Mouse (Mus musculus) layer of hippocampus, postnatal 14 days (tissue): Measurements from ENCODE around the gene Kcnip4. TPM values are rescaled to one million over a fixed set of nuclear protein-coding genes. Genes with fewer than 3 reads are reported as not detected.

ENCODE experiments used
- DNase-seq, 2 experiments: peaks; one replicate each; pipeline ENCODE4 v3.0.0; 2021 to 2022; ENCODE audit warnings: low spot score in 2 of 2, mixed read lengths in 1 of 2
- long read RNA-seq, 2 experiments: library from polyadenylated mRNA; stranded (forward); transcript quantifications; one replicate each; pipeline ENCODE4 v2.0.0; 2021
- total RNA-seq, 2 experiments: library from RNA; stranded (reverse); gene quantifications; 2 replicates each; pipeline ENCODE4 v1.2.3; 2021

Gene Kcnip4
- total RNA-seq: 10 to 100 TPM; 38.9 to 48.0 TPM
- long read RNA-seq, experiment 1, partial matches to known transcripts: 30 of 34 reads
- long read RNA-seq, experiment 1, other reads (novel, unspliced or antisense): 4 of 34 reads
- long read RNA-seq, experiment 2, partial matches to known transcripts: 30 of 34 reads
- long read RNA-seq, experiment 2, other reads (novel, unspliced or antisense): 4 of 34 reads

GRCm38 (mm10) chr5:49524394-49525241, at the start of gene Kcnip4:
Gene Kcnip4, minus strand, starts transcription at chr5:49524907.
- DNase-seq: peak; percentile 76 to 77

GRCm38 (mm10) chr5:49571876-49572275, 47.2 kb upstream of the Kcnip4 start:
- peak in 1 of 2 experiments; percentile 20 for DNase-seq

GRCm38 (mm10) chr5:49563751-49564150, 39.0 kb upstream of the Kcnip4 start:
- DNase-seq: peak in 1 of 2 experiments; percentile 9

- no peak for DNase-seq
Measured at GRCm38 (mm10) chr5:49557436-49557835, 32.7 kb upstream of the Kcnip4 start.

GRCm38 (mm10) chr5:49547884-49548283, 23.2 kb upstream of the Kcnip4 start:
- peak; percentile 24 to 70 for DNase-seq

- no peak for DNase-seq
Measured at GRCm38 (mm10) chr5:49529362-49529761, 4.7 kb upstream of the Kcnip4 start.

- peak in 1 of 2 experiments; percentile 23 for DNase-seq
Measured at GRCm38 (mm10) chr5:49525242-49525612, 520 bp upstream of the Kcnip4 start.

GRCm38 (mm10) chr5:49523997-49524393, 712 bp downstream of the Kcnip4 start:
- peak in 1 of 2 experiments; percentile 10 for DNase-seq

- no peak for DNase-seq
Measured at GRCm38 (mm10) chr5:49522986-49523385, 1.7 kb downstream of the Kcnip4 start.

- no peak for DNase-seq
Measured at GRCm38 (mm10) chr5:49498743-49499142, 26.0 kb downstream of the Kcnip4 start.

- DNase-seq: no peak
Measured at GRCm38 (mm10) chr5:49487270-49487669, 37.4 kb downstream of the Kcnip4 start.

GRCm38 (mm10) chr5:49470738-49471137, 54.0 kb downstream of the Kcnip4 start:
- DNase-seq: peak in 1 of 2 experiments; percentile 32

GRCm38 (mm10) chr5:49460643-49461276, 63.9 kb downstream of the Kcnip4 start:
- peak in 1 of 2 experiments; percentile 38 for DNase-seq

- DNase-seq: no peak
Measured at GRCm38 (mm10) chr5:49453100-49453499, 71.6 kb downstream of the Kcnip4 start.

GRCm38 (mm10) chr5:49451295-49451694, 73.4 kb downstream of the Kcnip4 start:
- no peak for DNase-seq

GRCm38 (mm10) chr5:49450876-49451275, 73.8 kb downstream of the Kcnip4 start:
- peak in 1 of 2 experiments; percentile 44 for DNase-seq

- no peak for DNase-seq
Measured at GRCm38 (mm10) chr5:49437236-49437635, 87.5 kb downstream of the Kcnip4 start.

GRCm38 (mm10) chr5:49427689-49428088, 97.0 kb downstream of the Kcnip4 start:
- no peak for DNase-seq

- DNase-seq: peak in 1 of 2 experiments; percentile 36
Measured at GRCm38 (mm10) chr5:49419707-49420106, 105.0 kb downstream of the Kcnip4 start.

GRCm38 (mm10) chr5:49408351-49408750, 116.4 kb downstream of the Kcnip4 start:
- no peak for DNase-seq

- peak in 1 of 2 experiments; percentile 86 for DNase-seq
Measured at GRCm38 (mm10) chr5:49370543-49371076, 154.1 kb downstream of the Kcnip4 start.
